Mouse (Mus musculus): ENCODE measurements at regions not wholly inside any gene's neighbourhood (a gene's known extent, or its start where the extent isn't known, plus 50 kb on each side); places are given as distances from the start of the nearest gene placed in this dataset.

GRCm38 (mm10) chr8:10754232-10754985, 253.8 kb downstream of the Irs2 start:
- WGBS: 81% methylated on average over 13 of the region's 13 CpGs
- Histone ChIP-seq H3K9ac (no peak overlapping the region), H3K36me3 (no peaks in the 10 kb centered on the region)

GRCm38 (mm10) chr8:10753056-10753455, 255.2 kb downstream of the Irs2 start:
- no peaks in the 10 kb centered on the region for H3K9me3 ChIP-seq
- ATAC-seq (ENCODE audit: insufficient number of reproducible peaks, low FRiP score, low TSS enrichment, low read depth): no peak
- no peak overlapping the region for H3K4me3 ChIP-seq
- H3K27me3 ChIP-seq: no peaks in the 10 kb centered on the region
- 71% methylated on average over 6 of the region's 6 CpGs for WGBS
- no peak overlapping the region for H3K27ac ChIP-seq
- H3K9ac ChIP-seq: no peak overlapping the region
- H3K4me2 ChIP-seq: no peak overlapping the region
- H3K36me3 ChIP-seq: no peaks in the 10 kb centered on the region
- 0 out of 2 replicates have a peak, but pooled peaks cover 3% of the 10 kb centered on the region for H3K4me1 ChIP-seq

More at GRCm38 (mm10) chr8:10754232-10754985, 253.8 kb downstream of the Irs2 start:
- no peak overlapping the region for H3K4me2 ChIP-seq
- H3K4me1 ChIP-seq: 0 out of 2 replicates have a peak, but pooled peaks cover 6% of the 10 kb centered on the region
- H3K4me3 ChIP-seq: no peak overlapping the region
- H3K9me3 ChIP-seq: no peaks in the 10 kb centered on the region
- ATAC-seq (ENCODE audit: insufficient number of reproducible peaks, low FRiP score, low TSS enrichment, low read depth): no peak
- H3K27ac ChIP-seq: no peak overlapping the region
- no peaks in the 10 kb centered on the region for H3K27me3 ChIP-seq

- no peak overlapping the region for H3K4me2 ChIP-seq
- H3K4me3 ChIP-seq: no peak overlapping the region
- H3K27me3 ChIP-seq: no peaks in the 10 kb centered on the region
- no peak overlapping the region for H3K27ac ChIP-seq
- 74% methylated on average over 2 of the region's 2 CpGs for WGBS
- ATAC-seq (ENCODE audit: insufficient number of reproducible peaks, low FRiP score, low TSS enrichment, low read depth): no peak
- no peak overlapping the region for H3K9ac ChIP-seq
- no peaks in the 10 kb centered on the region for H3K36me3 ChIP-seq
- H3K9me3 ChIP-seq: no peaks in the 10 kb centered on the region
- no peaks in the 10 kb centered on the region; the same call in 1 of the 2 replicates for H3K4me1 ChIP-seq
Observed at GRCm38 (mm10) chr8:10747150-10747549, 261.1 kb downstream of the Irs2 start.

GRCm38 (mm10) chr8:10743241-10743640, 265.0 kb downstream of the Irs2 start:
- Histone ChIP-seq H3K4me1 (no peaks in the 10 kb centered on the region; the same call in 1 of the 2 replicates), H3K27me3 (no peaks in the 10 kb centered on the region), H3K4me2 (no peak overlapping the region), H3K4me3 (no peak overlapping the region), H3K27ac (no peak overlapping the region), H3K9ac (no peak overlapping the region), H3K36me3 (no peaks in the 10 kb centered on the region), H3K9me3 (no peaks in the 10 kb centered on the region)
- 46% methylated on average over 6 of the region's 6 CpGs for WGBS
- ATAC-seq (ENCODE audit: insufficient number of reproducible peaks, low FRiP score, low TSS enrichment, low read depth): no peak

GRCm38 (mm10) chr8:10740837-10741236, 267.4 kb downstream of the Irs2 start:
- Histone ChIP-seq H3K4me3 (no peak overlapping the region), H3K36me3 (no peaks in the 10 kb centered on the region), H3K27me3 (no peaks in the 10 kb centered on the region), H3K9me3 (no peaks in the 10 kb centered on the region), H3K27ac (no peak overlapping the region), H3K4me1 (no peaks in the 10 kb centered on the region; the same call in 1 of the 2 replicates), H3K4me2 (no peak overlapping the region), H3K9ac (no peak overlapping the region)
- no peak for ATAC-seq (ENCODE audit: insufficient number of reproducible peaks, low FRiP score, low TSS enrichment, low read depth)
- WGBS: 87% methylated on average over 3 of the region's 3 CpGs

- no peak overlapping the region for H3K4me2 ChIP-seq
- no peaks in the 10 kb centered on the region for H3K36me3 ChIP-seq
- no peak overlapping the region for H3K9ac ChIP-seq
- 69% methylated on average over 11 of the region's 11 CpGs for WGBS
- H3K4me1 ChIP-seq: no peaks in the 10 kb centered on the region; the same call in 1 of the 2 replicates
- H3K27ac ChIP-seq: no peak overlapping the region
- no peaks in the 10 kb centered on the region for H3K9me3 ChIP-seq
- H3K4me3 ChIP-seq: no peak overlapping the region
- ATAC-seq (ENCODE audit: insufficient number of reproducible peaks, low FRiP score, low TSS enrichment, low read depth): no peak
- H3K27me3 ChIP-seq: no peaks in the 10 kb centered on the region
Observed at GRCm38 (mm10) chr8:10738486-10739081, 269.7 kb downstream of the Irs2 start.

- H3K27me3 ChIP-seq: no peaks in the 10 kb centered on the region
- 45% methylated on average over 4 of the region's 4 CpGs for WGBS
- no peak overlapping the region for H3K27ac ChIP-seq
- H3K4me3 ChIP-seq: no peak overlapping the region
- ATAC-seq (ENCODE audit: insufficient number of reproducible peaks, low FRiP score, low TSS enrichment, low read depth): no peak
- no peak overlapping the region for H3K4me2 ChIP-seq
- H3K9me3 ChIP-seq: no peaks in the 10 kb centered on the region
- H3K9ac ChIP-seq: no peak overlapping the region
- H3K4me1 ChIP-seq: no peaks in the 10 kb centered on the region
- no peaks in the 10 kb centered on the region for H3K36me3 ChIP-seq
Observed at GRCm38 (mm10) chr8:10734746-10735145, 273.5 kb downstream of the Irs2 start.

- H3K36me3 ChIP-seq: no peaks in the 10 kb centered on the region
- H3K4me1 ChIP-seq: no peaks in the 10 kb centered on the region
- H3K27me3 ChIP-seq: no peaks in the 10 kb centered on the region
- H3K4me2 ChIP-seq: no peak overlapping the region
- WGBS: 75% methylated on average over 2 of the region's 2 CpGs
- no peak overlapping the region for H3K4me3 ChIP-seq
- no peak overlapping the region for H3K27ac ChIP-seq
- H3K9ac ChIP-seq: no peak overlapping the region
- H3K9me3 ChIP-seq: no peaks in the 10 kb centered on the region
- no peak for ATAC-seq (ENCODE audit: insufficient number of reproducible peaks, low FRiP score, low TSS enrichment, low read depth)
Observed at GRCm38 (mm10) chr8:10723332-10723731, 284.9 kb downstream of the Irs2 start.

- H3K36me3 ChIP-seq: no peaks in the 10 kb centered on the region
- H3K27me3 ChIP-seq: no peaks in the 10 kb centered on the region
- no peak for ATAC-seq (ENCODE audit: insufficient number of reproducible peaks, low FRiP score, low TSS enrichment, low read depth)
- no peaks in the 10 kb centered on the region for H3K4me1 ChIP-seq
- no peak overlapping the region for H3K27ac ChIP-seq
- H3K4me3 ChIP-seq: no peak overlapping the region
- 87% methylated on average over 4 of the region's 4 CpGs for WGBS
- H3K4me2 ChIP-seq: no peak overlapping the region
- H3K9me3 ChIP-seq: no peaks in the 10 kb centered on the region
- H3K9ac ChIP-seq: no peak overlapping the region
Observed at GRCm38 (mm10) chr8:10722742-10723141, 285.5 kb downstream of the Irs2 start.

- no peak overlapping the region for H3K27ac ChIP-seq
- 90% methylated on average over 3 of the region's 3 CpGs for WGBS
- no peak overlapping the region for H3K4me3 ChIP-seq
- no peaks in the 10 kb centered on the region for H3K4me1 ChIP-seq
- no peak for ATAC-seq (ENCODE audit: insufficient number of reproducible peaks, low FRiP score, low TSS enrichment, low read depth)
- H3K9me3 ChIP-seq: no peaks in the 10 kb centered on the region
- H3K9ac ChIP-seq: no peak overlapping the region
- no peak overlapping the region for H3K4me2 ChIP-seq
- no peaks in the 10 kb centered on the region for H3K27me3 ChIP-seq
- no peaks in the 10 kb centered on the region for H3K36me3 ChIP-seq
Observed at GRCm38 (mm10) chr8:10722342-10722741, 285.9 kb downstream of the Irs2 start.

- Histone ChIP-seq H3K36me3 (no peaks in the 10 kb centered on the region), H3K4me1 (no peaks in the 10 kb centered on the region), H3K27me3 (no peaks in the 10 kb centered on the region), H3K27ac (no peak overlapping the region), H3K9me3 (no peaks in the 10 kb centered on the region), H3K9ac (no peak overlapping the region), H3K4me2 (no peak overlapping the region), H3K4me3 (no peak overlapping the region)
- 64% methylated on average over 10 of the region's 10 CpGs for WGBS
- no peak for ATAC-seq (ENCODE audit: insufficient number of reproducible peaks, low FRiP score, low TSS enrichment, low read depth)
Observed at GRCm38 (mm10) chr8:10721146-10721862, 287.0 kb downstream of the Irs2 start.

GRCm38 (mm10) chr8:10720398-10720797, 287.9 kb downstream of the Irs2 start:
- Histone ChIP-seq H3K4me1 (no peaks in the 10 kb centered on the region), H3K9ac (no peak overlapping the region), H3K4me2 (no peak overlapping the region), H3K27ac (no peak overlapping the region), H3K4me3 (no peak overlapping the region), H3K27me3 (no peaks in the 10 kb centered on the region), H3K36me3 (no peaks in the 10 kb centered on the region), H3K9me3 (no peaks in the 10 kb centered on the region)
- 93% methylated on average over 3 of the region's 3 CpGs for WGBS
- ATAC-seq (ENCODE audit: insufficient number of reproducible peaks, low FRiP score, low TSS enrichment, low read depth): no peak
